Mouse (Mus musculus): ENCODE measurements around the gene Galnt2. TPM values are rescaled to one million over a fixed set of nuclear protein-coding genes. Genes with fewer than 3 reads are reported as not detected.

Galnt2 gene
- polyA plus RNA-seq, 1 experiment from 2014 or later, result 44.0 TPM

DNA sequence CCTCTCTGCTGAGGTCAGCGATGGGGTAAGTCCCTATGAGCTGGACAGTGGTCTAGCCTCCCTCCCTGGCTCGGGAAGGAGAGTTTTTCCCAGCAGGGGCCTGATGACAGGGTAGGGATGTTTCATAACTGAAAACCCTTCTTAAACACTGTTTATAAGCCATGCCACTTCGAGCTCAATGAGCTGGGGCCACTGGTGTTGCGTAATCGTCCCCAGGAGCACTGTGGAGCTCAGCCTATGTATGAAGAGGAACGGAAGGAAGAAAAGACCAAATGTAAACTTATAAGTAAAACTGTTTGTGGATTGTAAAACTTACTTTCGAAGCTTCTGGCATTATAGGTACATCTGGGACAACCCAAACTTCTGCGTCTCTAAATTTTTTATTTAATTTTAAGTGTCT lies 29.5 kb upstream of the Galnt2 start:
- H3K36me3 ChIP-seq (ENCODE audit: control insufficient read depth, insufficient read depth), result no peaks in the 10 kb centered on the region
- no peak overlapping the region for H3K4me2 ChIP-seq (replicated peaks; ENCODE audit: low read depth)
- no peaks in the 10 kb centered on the region for H3K4me1 ChIP-seq (replicated peaks; ENCODE audit: control insufficient read depth, insufficient read depth, low read length)
- H3K9me3 ChIP-seq (ENCODE audit: control insufficient read depth), result no peaks in the 10 kb centered on the region
- no peaks in the 10 kb centered on the region for H3K27me3 ChIP-seq (replicated peaks; ENCODE audit: control insufficient read depth, insufficient read depth, low read length)
- H3K9ac ChIP-seq (ENCODE audit: low read depth, low read length), result no peak overlapping the region; the same call in 1 of the 2 replicates
- no peak overlapping the region for H3K4me3 ChIP-seq (ENCODE audit: low read depth, low read length)
- WGBS, result 55% methylated on average over 8 of the region's 8 CpGs
- no peak overlapping the region for H3K27ac ChIP-seq (ENCODE audit: low read depth, low read length)
- TF ChIP-seq CTCF (IDR thresholded peaks at IDR 0.05; ENCODE audit: low read depth), result no peak
- ATAC-seq, result no peak

- WGBS, result 36% methylated on average over 5 of the region's 5 CpGs
- no peak overlapping the region for H3K9ac ChIP-seq (ENCODE audit: low read depth, low read length)
Observed at GRCm38 (mm10) chr8:124202895-124203294, 28.3 kb upstream of the Galnt2 start.

DNA sequence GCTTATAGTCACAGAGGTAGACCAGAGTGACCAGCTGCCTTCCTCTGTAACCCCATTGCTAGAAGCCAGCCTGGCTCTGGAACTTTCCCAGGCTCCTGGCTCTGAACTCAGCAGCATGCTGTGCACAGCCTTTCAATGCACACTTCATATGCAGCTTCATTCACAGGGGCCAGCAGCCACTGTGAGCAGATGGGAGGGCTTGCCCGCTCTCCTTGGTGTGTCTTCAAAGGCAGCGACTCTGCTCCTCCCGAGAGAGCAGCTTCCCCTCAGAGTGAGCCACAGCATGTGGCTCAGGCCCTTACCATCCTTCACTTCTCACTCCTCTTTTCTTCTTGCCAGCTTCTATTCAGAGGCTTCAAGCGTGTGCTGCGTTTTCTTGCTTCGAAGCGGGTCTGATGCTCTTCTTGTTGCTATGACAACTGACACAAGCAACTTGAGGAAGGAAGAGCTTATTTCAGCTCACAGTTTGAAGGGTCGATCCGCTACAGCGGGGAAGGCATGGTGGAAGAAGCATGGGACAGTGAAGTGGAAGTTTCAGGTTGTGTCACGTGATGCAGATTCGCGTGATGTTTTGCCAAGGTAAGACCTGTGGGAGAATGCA lies 27.1 kb upstream of the Galnt2 start:
- Histone ChIP-seq H3K9ac (ENCODE audit: low read depth, low read length) (no peak overlapping the region), H3K27me3 (replicated peaks; ENCODE audit: control insufficient read depth, insufficient read depth, low read length) (no peaks in the 10 kb centered on the region), H3K4me2 (replicated peaks; ENCODE audit: low read depth) (no peak overlapping the region), H3K36me3 (ENCODE audit: control insufficient read depth, insufficient read depth) (no peaks in the 10 kb centered on the region), H3K4me3 (ENCODE audit: low read depth, low read length) (no peak overlapping the region), H3K9me3 (ENCODE audit: control insufficient read depth) (no peaks in the 10 kb centered on the region), H3K4me1 (replicated peaks; ENCODE audit: control insufficient read depth, insufficient read depth, low read length) (no peaks in the 10 kb centered on the region), H3K27ac (ENCODE audit: low read depth, low read length) (no peak overlapping the region)
- WGBS, result 90% methylated on average over 13 of the region's 13 CpGs
- TF ChIP-seq CTCF (IDR thresholded peaks at IDR 0.05; ENCODE audit: low read depth), result no peak
- no peak for ATAC-seq

More at GRCm38 (mm10) chr8:124202895-124203294, 28.3 kb upstream of the Galnt2 start:
- TF ChIP-seq CTCF (IDR thresholded peaks at IDR 0.05; ENCODE audit: low read depth), result no peak
- no peaks in the 10 kb centered on the region for H3K27me3 ChIP-seq (replicated peaks; ENCODE audit: control insufficient read depth, insufficient read depth, low read length)
- no peak overlapping the region for H3K4me2 ChIP-seq (replicated peaks; ENCODE audit: low read depth)
- ATAC-seq, result no peak
- H3K4me1 ChIP-seq (replicated peaks; ENCODE audit: control insufficient read depth, insufficient read depth, low read length), result no peaks in the 10 kb centered on the region
- H3K9me3 ChIP-seq (ENCODE audit: control insufficient read depth), result no peaks in the 10 kb centered on the region
- no peak overlapping the region for H3K4me3 ChIP-seq (ENCODE audit: low read depth, low read length)
- H3K36me3 ChIP-seq (ENCODE audit: control insufficient read depth, insufficient read depth), result no peaks in the 10 kb centered on the region
- no peak overlapping the region for H3K27ac ChIP-seq (ENCODE audit: low read depth, low read length)

DNA sequence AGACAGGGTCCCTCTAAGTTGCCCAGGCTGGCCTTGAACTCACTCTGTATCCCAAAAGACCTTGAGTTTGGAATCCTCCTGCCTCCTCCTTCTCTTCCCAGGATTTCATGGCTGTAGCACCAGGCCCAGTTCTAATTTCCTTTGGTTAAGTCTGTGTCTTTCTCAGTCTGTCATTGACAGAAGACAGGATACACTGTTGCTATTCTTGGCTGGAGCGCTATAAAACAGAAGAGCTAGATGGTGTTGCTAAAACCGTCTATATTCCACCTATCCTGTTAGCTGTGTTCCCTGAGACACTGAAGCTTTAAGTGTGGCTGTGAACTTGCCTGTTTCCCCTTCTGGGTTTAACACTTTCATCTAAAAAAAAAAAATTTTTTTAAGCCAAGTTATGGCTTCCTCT lies 19.0 kb upstream of the Galnt2 start:
- H3K9me3 ChIP-seq (ENCODE audit: control insufficient read depth), result no peaks in the 10 kb centered on the region
- no peak overlapping the region for H3K9ac ChIP-seq (ENCODE audit: low read depth, low read length)
- WGBS, result 49% methylated on average over 2 of the region's 2 CpGs
- H3K4me2 ChIP-seq (replicated peaks; ENCODE audit: low read depth), result no peak overlapping the region
- no peak overlapping the region for H3K4me3 ChIP-seq (ENCODE audit: low read depth, low read length)
- no peaks in the 10 kb centered on the region for H3K27me3 ChIP-seq (replicated peaks; ENCODE audit: control insufficient read depth, insufficient read depth, low read length)
- no peak for ATAC-seq
- TF ChIP-seq CTCF (IDR thresholded peaks at IDR 0.05; ENCODE audit: low read depth), result no peak
- H3K27ac ChIP-seq (ENCODE audit: low read depth, low read length), result no peak overlapping the region
- no peaks in the 10 kb centered on the region for H3K4me1 ChIP-seq (replicated peaks; ENCODE audit: control insufficient read depth, insufficient read depth, low read length)
- H3K36me3 ChIP-seq (ENCODE audit: control insufficient read depth, insufficient read depth), result no peaks in the 10 kb centered on the region

DNA sequence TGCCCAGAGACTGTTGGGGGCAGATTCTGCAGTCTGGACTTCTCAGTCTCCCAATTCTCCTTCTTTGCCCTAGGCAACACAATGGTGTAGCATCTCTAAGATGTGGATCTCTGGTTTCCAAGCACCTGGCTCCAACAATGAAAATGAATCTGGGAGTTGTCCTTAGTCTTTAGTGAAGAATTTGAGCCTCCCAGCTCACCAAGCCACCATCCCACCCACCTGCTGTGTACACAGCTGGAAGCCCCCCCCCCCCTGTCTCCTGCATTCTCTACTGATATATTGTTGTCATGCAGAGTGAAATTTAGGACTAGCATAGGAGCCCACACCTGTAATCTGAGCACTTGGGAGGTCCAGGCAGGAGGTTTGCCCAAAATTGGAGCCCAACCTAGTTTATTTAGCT lies 14.2 kb upstream of the Galnt2 start:
- Histone ChIP-seq H3K9ac (ENCODE audit: low read depth, low read length) (no peak overlapping the region), H3K4me3 (ENCODE audit: low read depth, low read length) (no peak overlapping the region), H3K27ac (ENCODE audit: low read depth, low read length) (no peak overlapping the region), H3K9me3 (ENCODE audit: control insufficient read depth) (no peaks in the 10 kb centered on the region), H3K27me3 (replicated peaks; ENCODE audit: control insufficient read depth, insufficient read depth, low read length) (no peaks in the 10 kb centered on the region), H3K4me2 (replicated peaks; ENCODE audit: low read depth) (no peak overlapping the region), H3K4me1 (replicated peaks; ENCODE audit: control insufficient read depth, insufficient read depth, low read length) (no peaks in the 10 kb centered on the region), H3K36me3 (ENCODE audit: control insufficient read depth, insufficient read depth) (no peaks in the 10 kb centered on the region)
- TF ChIP-seq CTCF (IDR thresholded peaks at IDR 0.05; ENCODE audit: low read depth), result no peak
- ATAC-seq, result no peak

DNA sequence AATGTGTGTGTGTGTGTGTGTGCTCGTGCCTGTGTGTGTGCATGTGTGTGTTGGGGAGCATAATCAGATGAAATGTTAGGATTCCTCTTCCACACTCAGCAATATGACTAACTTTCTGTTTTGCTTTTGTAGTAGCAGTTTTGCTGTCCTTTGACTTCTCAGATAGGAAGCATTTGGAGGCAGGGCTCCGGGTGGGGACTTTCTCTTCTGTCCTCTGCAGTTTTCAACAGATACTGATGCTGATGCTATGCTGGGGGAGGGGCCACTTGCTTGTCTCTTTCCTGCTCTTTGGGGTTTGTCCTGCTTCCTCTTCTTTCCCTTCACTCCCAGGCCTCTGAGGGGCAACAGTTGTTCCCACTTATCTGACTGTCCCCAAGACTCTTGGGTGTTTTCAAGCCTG lies 1.3 kb upstream of the Galnt2 start:
- no peak for ATAC-seq
- WGBS, result 42% methylated on average over 2 of the region's 2 CpGs
- H3K36me3 ChIP-seq (ENCODE audit: control insufficient read depth, insufficient read depth), result no peaks in the 10 kb centered on the region
- H3K4me1 ChIP-seq (replicated peaks; ENCODE audit: control insufficient read depth, insufficient read depth, low read length), result no peaks in the 10 kb centered on the region
- H3K4me2 ChIP-seq (replicated peaks; ENCODE audit: low read depth), result no peak overlapping the region
- no peaks in the 10 kb centered on the region for H3K27me3 ChIP-seq (replicated peaks; ENCODE audit: control insufficient read depth, insufficient read depth, low read length)
- no peak overlapping the region for H3K9ac ChIP-seq (ENCODE audit: low read depth, low read length)
- H3K27ac ChIP-seq (ENCODE audit: low read depth, low read length), result no peak overlapping the region
- TF ChIP-seq CTCF (IDR thresholded peaks at IDR 0.05; ENCODE audit: low read depth), result no peak
- H3K4me3 ChIP-seq (ENCODE audit: low read depth, low read length), result no peak overlapping the region
- no peaks in the 10 kb centered on the region for H3K9me3 ChIP-seq (ENCODE audit: control insufficient read depth)
